Mouse (Mus musculus) left cerebral cortex, postnatal 25 days (tissue): ENCODE data around the gene Nrxn1. TPM values are rescaled to one million over a fixed set of nuclear protein-coding genes. Genes with fewer than 3 reads are reported as not detected.

Source experiments
- DNase-seq, 2 experiments: peaks; one replicate each; pipeline ENCODE4 v3.0.0; 2022; ENCODE audit warnings: low spot score in 2 of 2, mixed read lengths in 1 of 2
- intact Hi-C: fragments of 180-260 bp; cut with DNase I; formaldehyde crosslinking; loops from one replicate; pipeline ENCODE4 v1.15.1; 2025
- total RNA-seq, 2 experiments: library from RNA; stranded (reverse); gene quantifications; 2 replicates each; pipeline ENCODE4 v1.2.3; 2021

Gene Nrxn1
- total RNA-seq, 2 experiments from 2014 or later, result 569 to 611 TPM

- intact Hi-C loops, result loop anchor here (5.0 kb wide), 1 partner anchor 90 kb away; no protein-coding TSS in a partner anchor
- DNase-seq, result no peak
Measured at GRCm38 (mm10) chr17:90997714-90998113, 95.2 kb downstream of the Nrxn1 start.

GRCm38 (mm10) chr17:90995436-90995835, 97.4 kb downstream of the Nrxn1 start:
- intact Hi-C loops, result loop anchor here (5.0 kb wide), 1 partner anchor 92 kb away; no protein-coding TSS in a partner anchor
- DNase-seq, result no peak

- intact Hi-C loops, result no loop called here
- DNase-seq, result no peak
Measured at GRCm38 (mm10) chr17:90994247-90994646, 98.6 kb downstream of the Nrxn1 start.

- intact Hi-C loops, result no loop called here
- no peak for DNase-seq
Measured at GRCm38 (mm10) chr17:90990747-90991146, 102.1 kb downstream of the Nrxn1 start.

- intact Hi-C loops, result no loop called here
- no peak for DNase-seq
Measured at GRCm38 (mm10) chr17:90962904-90963531, 129.9 kb downstream of the Nrxn1 start.

- intact Hi-C loops, result no loop called here
Measured at GRCm38 (mm10) chr17:90955221-90955620, 137.7 kb downstream of the Nrxn1 start.

GRCm38 (mm10) chr17:90934929-90935328, 157.9 kb downstream of the Nrxn1 start:
- DNase-seq, result no peak

More at GRCm38 (mm10) chr17:90955221-90955620, 137.7 kb downstream of the Nrxn1 start:
- DNase-seq, result no peak

GRCm38 (mm10) chr17:90913320-90913719, 179.6 kb downstream of the Nrxn1 start:
- intact Hi-C loops, result no loop called here
- no peak for DNase-seq

More at GRCm38 (mm10) chr17:90934929-90935328, 157.9 kb downstream of the Nrxn1 start:
- intact Hi-C loops, result no loop called here

- intact Hi-C loops, result no loop called here
- no peak for DNase-seq
Measured at GRCm38 (mm10) chr17:90912746-90913145, 180.1 kb downstream of the Nrxn1 start.

GRCm38 (mm10) chr17:90912341-90912740, 180.5 kb downstream of the Nrxn1 start:
- intact Hi-C loops, result no loop called here
- no peak for DNase-seq

GRCm38 (mm10) chr17:90906118-90907093, 186.5 kb downstream of the Nrxn1 start:
- intact Hi-C loops, result no loop called here
- DNase-seq, result peak in 1 of 2 experiments; percentile 28

- intact Hi-C loops, result no loop called here
- no peak for DNase-seq
Measured at GRCm38 (mm10) chr17:90905143-90905542, 187.7 kb downstream of the Nrxn1 start.

GRCm38 (mm10) chr17:90892327-90893259, 200.3 kb downstream of the Nrxn1 start:
- intact Hi-C loops, result loop anchor here (5.0 kb wide), 1 partner anchor 80 kb away; no protein-coding TSS in a partner anchor
- DNase-seq, result peak; percentile 65 to 90

- DNase-seq, result no peak
- intact Hi-C loops, result loop anchor here (5.0 kb wide), 1 partner anchor 79 kb away; no protein-coding TSS in a partner anchor
Measured at GRCm38 (mm10) chr17:90891711-90892110, 201.2 kb downstream of the Nrxn1 start.

- intact Hi-C loops, result no loop called here
- DNase-seq, result no peak
Measured at GRCm38 (mm10) chr17:90857225-90857624, 235.6 kb downstream of the Nrxn1 start.

- DNase-seq, result no peak
- intact Hi-C loops, result no loop called here
Measured at GRCm38 (mm10) chr17:90843876-90844275, 249.0 kb downstream of the Nrxn1 start.

GRCm38 (mm10) chr17:90843072-90843611, 249.7 kb downstream of the Nrxn1 start:
- intact Hi-C loops, result no loop called here
- no peak for DNase-seq

- DNase-seq, result no peak
- intact Hi-C loops, result no loop called here
Measured at GRCm38 (mm10) chr17:90837022-90837414, 255.9 kb downstream of the Nrxn1 start.
